Mouse (Mus musculus) spleen, adult 2 months (tissue): Measurements from ENCODE around the gene Gpr15. TPM values are rescaled to one million over a fixed set of nuclear protein-coding genes. Genes with fewer than 3 reads are reported as not detected.

ENCODE experiments used
- DNase-seq, 2 experiments: peaks; one replicate each; pipeline versions ENCODE4 v3.0.0 to v3.0.0-alpha.2; 2012 to 2021; ENCODE audit warnings: low spot score in 2 of 2, low read depth in 1 of 2
- H3K27ac ChIP-seq: fragments of 200-500 bp; 2 replicates; pipeline ENCODE4 v1.5.1; 2012; ENCODE audit warnings: low read length, inconsistent platforms; ENCODE audit not compliant: insufficient read depth
- H3K27me3 ChIP-seq: fragments of 200-500 bp; 2 replicates; pipeline ENCODE4 v1.6.1; 2012; ENCODE audit warnings: mild to moderate bottlenecking, moderate library complexity, low read length, inconsistent platforms; ENCODE audit not compliant: control insufficient read depth, insufficient read depth
- H3K36me3 ChIP-seq: fragments of 200-500 bp; 2 replicates; pipeline ENCODE4 v1.6.1; 2012; ENCODE audit warnings: mild to moderate bottlenecking, low read length, inconsistent platforms; ENCODE audit not compliant: control insufficient read depth, insufficient read depth
- H3K4me1 ChIP-seq: fragments of 200-500 bp; 2 replicates; pipeline ENCODE4 v1.6.1; 2011; ENCODE audit warnings: inconsistent platforms; ENCODE audit not compliant: control insufficient read depth, insufficient read depth, insufficient read length
- H3K4me3 ChIP-seq: fragments of 200-500 bp; 2 replicates; pipeline ENCODE4 v1.5.1; 2011; ENCODE audit warnings: mild to moderate bottlenecking, inconsistent platforms; ENCODE audit not compliant: insufficient read depth, insufficient read length; ENCODE audit errors: extremely low read depth
- CTCF ChIP-seq: fragments of 200-500 bp; IDR thresholded peaks from 2 replicates; pipeline ENCODE4 v1.5.1; 2011; ENCODE audit warnings: mild to moderate bottlenecking, inconsistent platforms; ENCODE audit not compliant: insufficient read depth, insufficient read length, insufficient replicate concordance; ENCODE audit errors: extremely low read depth
- POLR2A ChIP-seq: fragments of 200-500 bp; IDR thresholded peaks from 2 replicates; pipeline ENCODE4 v1.6.1; 2011; ENCODE audit warnings: low read depth, low read length, inconsistent platforms
- WGBS: fragments of 180-500 bp; shearing (Covaris S2); methylation state at CpG from one replicate; pipeline ENCODE4 v1.1.7; 2018; 5-methylcytosine and 5-hydroxymethylcytosine counted together
- polyA plus RNA-seq: library from polyadenylated mRNA; depleted of rRNA; stranded (reverse); fragments of >200 nt; gene quantifications from 2 replicates; pipeline ENCODE4 v1.2.3, GENCODE M21; 2012

The Gpr15 gene
- polyA plus RNA-seq, 1 experiment, result 0.70 TPM

DNA sequence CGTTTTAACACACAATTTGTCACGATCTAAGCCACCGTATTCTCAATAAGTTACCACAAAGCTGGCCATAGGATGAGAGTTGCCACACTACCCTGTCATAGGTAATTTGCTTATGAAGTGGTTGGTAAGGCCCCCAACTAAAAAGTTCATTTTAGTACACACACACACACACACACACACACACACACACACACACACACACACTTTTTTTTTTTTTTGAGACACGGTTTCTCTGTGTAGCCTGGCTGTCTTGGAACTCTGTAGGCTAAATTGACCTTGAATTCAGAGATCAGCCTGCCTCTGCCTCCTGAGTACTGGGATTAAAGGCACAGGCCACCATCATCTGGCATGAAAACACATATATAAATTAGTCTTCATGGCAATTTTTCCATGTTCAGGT, 35.0 kb downstream of the Gpr15 start:
- 93% methylated on average over 4 of the region's 4 CpGs for WGBS
- H3K27ac ChIP-seq, result no peak overlapping the region

GRCm38 (mm10) chr16:58682870-58683269, 36.0 kb downstream of the Gpr15 start:
- WGBS, result 93% methylated on average over 7 of the region's 7 CpGs
- no peak overlapping the region for H3K27ac ChIP-seq
- peaks cover 6% of the 10 kb centered on the region; the same call in 1 of the 2 replicates for H3K4me1 ChIP-seq
- DNase-seq, result no peak
- H3K36me3 ChIP-seq, result peaks cover 2% of the 10 kb centered on the region; the same call in 1 of the 2 replicates
- no peaks in the 10 kb centered on the region for H3K27me3 ChIP-seq
- H3K4me3 ChIP-seq, result no peak overlapping the region
- TF ChIP-seq CTCF, result no peak
- no peak for TF ChIP-seq POLR2A

More for the DNA sequence above, 35.0 kb downstream of the Gpr15 start:
- TF ChIP-seq CTCF (no peak), POLR2A (no peak)
- peaks cover 2% of the 10 kb centered on the region; the same call in 1 of the 2 replicates for H3K36me3 ChIP-seq
- H3K4me1 ChIP-seq, result peaks cover 6% of the 10 kb centered on the region; the same call in 1 of the 2 replicates
- no peak for DNase-seq
- no peak overlapping the region for H3K4me3 ChIP-seq
- H3K27me3 ChIP-seq, result no peaks in the 10 kb centered on the region

DNA sequence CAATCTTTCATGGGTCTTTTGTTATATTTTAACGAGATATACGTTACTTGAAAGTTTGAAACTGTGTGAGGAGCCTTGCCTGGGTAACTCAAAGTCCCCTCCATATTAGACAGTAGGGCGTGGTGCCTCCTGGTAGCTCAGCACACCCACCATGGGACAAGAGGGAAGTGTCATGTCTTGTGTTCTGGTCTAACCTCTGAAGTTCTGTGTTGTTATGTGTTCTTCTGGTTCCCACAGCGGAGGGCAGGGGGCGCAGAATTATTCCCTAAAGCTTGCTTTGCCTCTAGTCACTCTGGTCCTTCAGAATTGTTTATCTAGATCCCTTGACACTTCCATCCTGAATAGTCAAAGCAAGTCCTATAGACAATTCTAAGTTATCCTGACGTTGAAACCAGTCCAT, 36.8 kb downstream of the Gpr15 start:
- H3K4me3 ChIP-seq, result no peak overlapping the region
- TF ChIP-seq POLR2A, result no peak
- no peak for TF ChIP-seq CTCF
- H3K4me1 ChIP-seq, result peaks cover 6% of the 10 kb centered on the region; the same call in 1 of the 2 replicates
- peaks cover 3% of the 10 kb centered on the region for H3K36me3 ChIP-seq
- no peak overlapping the region for H3K27ac ChIP-seq
- WGBS, result 95% methylated on average over 6 of the region's 6 CpGs
- no peak for DNase-seq
- H3K27me3 ChIP-seq, result no peaks in the 10 kb centered on the region

GRCm38 (mm10) chr16:58678660-58679059, 40.2 kb downstream of the Gpr15 start:
- DNase-seq, result no peak
- TF ChIP-seq POLR2A (no peak), CTCF (no peak)
- Histone ChIP-seq H3K27me3 (no peaks in the 10 kb centered on the region), H3K27ac (no peak overlapping the region), H3K4me3 (no peak overlapping the region), H3K4me1 (no peaks in the 10 kb centered on the region), H3K36me3 (peaks cover 13% of the 10 kb centered on the region)
- WGBS, result 62% methylated on average over 7 of the region's 7 CpGs

- Histone ChIP-seq H3K27me3 (no peaks in the 10 kb centered on the region), H3K36me3 (peaks cover 15% of the 10 kb centered on the region), H3K27ac (no peak overlapping the region), H3K4me1 (no peaks in the 10 kb centered on the region), H3K4me3 (no peak overlapping the region)
- TF ChIP-seq POLR2A (no peak), CTCF (no peak)
- DNase-seq, result no peak
- WGBS, result 95% methylated on average over 5 of the region's 5 CpGs
Measured at GRCm38 (mm10) chr16:58677491-58677890, 41.4 kb downstream of the Gpr15 start.

- H3K36me3 ChIP-seq, result peaks cover 15% of the 10 kb centered on the region
- 82% methylated on average over 3 of the region's 3 CpGs for WGBS
- no peak for DNase-seq
- no peak overlapping the region for H3K4me3 ChIP-seq
- H3K4me1 ChIP-seq, result no peaks in the 10 kb centered on the region
- H3K27ac ChIP-seq, result no peak overlapping the region
- no peak for TF ChIP-seq POLR2A
- no peak for TF ChIP-seq CTCF
- H3K27me3 ChIP-seq, result no peaks in the 10 kb centered on the region
Measured at GRCm38 (mm10) chr16:58676633-58677032, 42.2 kb downstream of the Gpr15 start.

- Histone ChIP-seq H3K36me3 (peaks cover 15% of the 10 kb centered on the region), H3K4me3 (no peak overlapping the region), H3K4me1 (no peaks in the 10 kb centered on the region), H3K27ac (no peak overlapping the region), H3K27me3 (no peaks in the 10 kb centered on the region)
- no peak for DNase-seq
- TF ChIP-seq CTCF (no peak), POLR2A (no peak)
- 93% methylated on average over 7 of the region's 7 CpGs for WGBS
Measured at GRCm38 (mm10) chr16:58676156-58676555, 42.7 kb downstream of the Gpr15 start.
